Mouse (Mus musculus): ENCODE results near the gene Ubxn4.
"Not testable (repeated sequence)": the region's sequence is repeated elsewhere in the genome, so short reads cannot be mapped to it uniquely, and the experiment has no call there.

Ubxn4 gene

GRCm38 (mm10) chr1:128243627-128243995 is at the start of gene Ubxn4:
Ubxn4 (plus strand) TSS chr1:128243964.
- DNase-seq (ENCODE audit: low read depth in 1 of 2, low spot score in 2 of 2), result no peak

GRCm38 (mm10) chr1:128194011-128194410 is 49.8 kb upstream of the Ubxn4 start:
- no peak for DNase-seq (ENCODE audit: low read depth in 1 of 2, low spot score in 2 of 2)

DNA sequence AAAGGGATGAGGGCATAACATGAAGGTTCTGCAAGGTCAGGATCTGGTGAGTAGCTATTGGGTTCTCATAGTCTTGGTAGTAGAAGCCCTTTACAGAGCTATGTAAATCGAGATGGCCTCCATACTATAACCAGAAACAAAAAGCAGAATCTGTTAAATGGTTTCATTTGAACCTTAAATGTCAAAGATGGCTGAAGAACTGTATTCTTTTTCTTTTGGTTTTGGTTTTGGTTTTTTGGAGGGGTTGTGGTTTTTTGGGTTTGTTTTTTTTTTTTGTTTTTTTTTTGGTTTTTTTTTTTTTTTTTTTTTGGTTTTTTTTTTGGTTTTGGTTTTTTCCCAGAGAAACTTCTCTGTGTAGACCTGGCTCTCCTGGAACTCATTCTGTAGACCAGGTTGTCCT is 46.4 kb upstream of the Ubxn4 start:
- DNase-seq (ENCODE audit: low read depth in 1 of 2, low spot score in 2 of 2), result no peak

GRCm38 (mm10) chr1:128213261-128213660 is 30.5 kb upstream of the Ubxn4 start:
- no peak for DNase-seq (ENCODE audit: low read depth in 1 of 2, low spot score in 2 of 2)

DNA sequence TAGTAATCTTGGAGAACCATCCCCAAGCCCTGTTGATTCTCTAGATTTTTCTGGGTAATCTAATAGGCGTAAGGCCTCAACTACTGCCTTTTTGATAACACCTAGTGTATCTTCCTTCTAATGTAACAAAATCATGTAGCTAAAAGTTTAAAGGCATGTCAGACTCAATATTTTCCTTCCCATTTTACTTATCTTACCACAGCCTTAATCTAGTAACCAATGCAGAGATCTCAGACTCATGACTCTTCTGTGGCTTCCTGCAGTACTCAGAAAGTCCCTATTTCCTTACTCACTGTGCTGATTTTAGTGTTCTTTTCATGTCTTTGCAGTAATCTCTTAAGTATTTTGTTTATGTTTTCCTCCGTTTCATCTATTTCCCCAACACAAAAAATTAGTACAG is 21.9 kb upstream of the Ubxn4 start:
- no peak for DNase-seq (ENCODE audit: low read depth in 1 of 2, low spot score in 2 of 2)

DNA sequence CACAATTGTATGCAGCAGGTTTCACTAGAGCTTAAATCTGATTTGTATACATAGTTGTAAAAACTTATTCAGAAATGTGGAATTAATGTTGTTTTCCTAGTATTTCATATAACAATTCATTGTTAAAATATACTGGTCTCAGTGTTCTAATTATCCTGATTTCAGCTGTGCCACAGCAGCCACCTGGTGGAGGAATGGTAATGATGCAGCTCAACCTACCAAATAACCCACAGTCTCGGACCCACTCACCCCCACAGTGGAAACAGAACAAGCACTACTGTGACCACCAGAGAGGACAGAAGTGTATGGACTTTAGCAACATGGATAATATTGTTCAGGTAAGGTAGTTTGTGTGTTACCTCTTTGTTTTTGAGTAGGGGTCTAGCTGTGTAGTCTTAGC is 20.5 kb upstream of the Ubxn4 start:
- no peak for DNase-seq (ENCODE audit: low read depth in 1 of 2, low spot score in 2 of 2)

DNA sequence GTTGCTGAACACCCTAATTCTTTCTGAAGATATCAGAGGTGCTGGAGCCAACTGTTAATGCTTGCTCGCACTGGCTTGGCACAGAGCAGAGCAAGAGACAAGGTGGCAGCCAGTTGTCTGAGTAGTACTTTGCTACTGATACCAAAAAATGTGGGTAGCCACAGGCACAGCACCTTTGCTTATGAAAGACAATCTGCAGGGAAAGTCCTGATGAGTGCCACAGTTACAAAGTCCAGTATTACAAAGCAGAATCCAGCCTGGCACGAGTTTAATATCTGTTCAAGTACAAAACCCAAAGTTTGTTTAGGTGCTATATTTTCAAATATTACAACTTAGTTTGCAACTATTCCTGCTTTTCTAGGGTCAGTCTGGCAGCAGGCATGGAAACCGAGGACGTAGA is 8.6 kb upstream of the Ubxn4 start:
- no peak for DNase-seq (ENCODE audit: low read depth in 1 of 2, low spot score in 2 of 2)

GRCm38 (mm10) chr1:128243996-128244726 is 397 bp downstream of the Ubxn4 start:
- peak; percentile 93 for DNase-seq (ENCODE audit: low read depth in 1 of 2, low spot score in 2 of 2)

DNA sequence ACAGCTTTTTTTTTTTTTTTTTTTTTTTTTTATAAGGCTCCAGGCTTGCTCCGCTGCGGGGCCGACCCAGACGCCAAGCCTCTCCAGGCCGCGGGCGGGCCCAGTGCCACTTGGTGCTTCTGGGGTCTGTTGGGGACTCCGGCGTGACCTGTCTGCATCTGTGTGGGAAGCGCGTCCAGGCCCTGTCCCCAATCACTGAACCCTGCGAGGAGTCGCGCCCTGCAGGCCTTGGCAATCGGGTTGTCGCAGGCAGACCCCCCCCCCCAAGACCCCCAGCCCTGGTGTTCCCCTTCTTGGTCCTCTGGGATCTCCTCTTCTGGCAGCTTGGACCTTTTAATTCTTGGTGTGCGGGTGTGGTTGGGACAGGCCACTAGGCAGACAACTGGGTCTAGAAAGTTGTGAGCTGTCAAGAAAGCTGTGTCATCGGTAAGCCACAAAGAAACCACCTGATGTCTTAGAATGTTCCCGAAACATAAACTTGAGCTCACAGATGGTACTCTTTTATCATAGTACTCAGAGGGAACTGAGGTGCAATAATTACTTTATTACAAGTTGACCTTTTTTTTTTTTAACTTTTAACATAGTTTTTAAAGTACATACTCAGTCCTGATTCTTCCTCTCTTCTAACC is 1.1 kb downstream of the Ubxn4 start:
- peak; percentile 12 to 32 for DNase-seq (ENCODE audit: low read depth in 1 of 2, low spot score in 2 of 2)

GRCm38 (mm10) chr1:128267061-128267460 is 23.3 kb downstream of the Ubxn4 start:
- not testable (repeated sequence) for DNase-seq (ENCODE audit: low read depth in 1 of 2, low spot score in 2 of 2)

- DNase-seq (ENCODE audit: low read depth in 1 of 2, low spot score in 2 of 2), result no peak
Observed at GRCm38 (mm10) chr1:128270731-128271130, 27.0 kb downstream of the Ubxn4 start.

DNA sequence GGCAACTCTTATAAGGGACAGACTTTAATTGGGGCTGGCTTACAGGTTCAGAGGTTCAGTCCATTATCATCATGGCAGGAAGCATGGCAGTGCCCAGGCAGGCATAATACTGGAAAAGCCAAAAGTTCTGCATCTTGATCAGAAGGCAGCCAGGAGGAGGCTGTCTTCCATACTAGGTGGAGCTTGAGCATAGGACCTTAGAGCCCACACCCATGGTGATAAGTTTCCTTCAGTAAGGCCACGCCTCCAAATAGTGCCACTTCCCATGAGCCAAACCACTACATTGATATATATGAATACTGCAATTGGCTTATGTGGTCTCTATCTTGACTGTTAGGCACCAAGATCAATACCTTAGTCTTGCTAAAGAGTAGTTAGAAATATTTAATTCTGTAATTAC is 32.1 kb downstream of the Ubxn4 start:
- no peak for DNase-seq (ENCODE audit: low read depth in 1 of 2, low spot score in 2 of 2)

- no peak for DNase-seq (ENCODE audit: low read depth in 1 of 2, low spot score in 2 of 2)
Observed at GRCm38 (mm10) chr1:128278563-128278962, 34.8 kb downstream of the Ubxn4 start.

DNA sequence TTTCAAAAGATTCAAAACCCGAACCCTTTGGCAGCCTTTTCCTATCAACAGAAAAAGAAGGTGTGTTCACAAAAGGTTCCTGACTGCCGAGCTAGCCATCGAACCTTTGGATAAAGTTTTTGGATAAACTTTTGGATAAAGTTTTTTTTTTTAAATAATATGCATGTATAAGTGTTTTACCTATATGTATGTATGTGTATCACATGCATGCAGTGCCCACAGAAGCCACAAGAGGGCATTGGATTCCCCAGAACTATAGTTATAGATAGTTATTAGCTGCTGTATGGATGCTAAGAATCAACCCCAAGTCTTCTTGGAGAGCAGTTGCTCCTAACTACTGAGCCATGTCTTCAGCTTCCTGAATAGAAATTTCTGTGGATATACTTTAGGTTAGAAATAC is 38.0 kb downstream of the Ubxn4 start:
- no peak for DNase-seq (ENCODE audit: low read depth in 1 of 2, low spot score in 2 of 2)

- DNase-seq (ENCODE audit: low read depth in 1 of 2, low spot score in 2 of 2), result no peak
Observed at GRCm38 (mm10) chr1:128282924-128283323, 39.2 kb downstream of the Ubxn4 start.

- no peak for DNase-seq (ENCODE audit: low read depth in 1 of 2, low spot score in 2 of 2)
Observed at GRCm38 (mm10) chr1:128284157-128284690, 40.5 kb downstream of the Ubxn4 start.

DNA sequence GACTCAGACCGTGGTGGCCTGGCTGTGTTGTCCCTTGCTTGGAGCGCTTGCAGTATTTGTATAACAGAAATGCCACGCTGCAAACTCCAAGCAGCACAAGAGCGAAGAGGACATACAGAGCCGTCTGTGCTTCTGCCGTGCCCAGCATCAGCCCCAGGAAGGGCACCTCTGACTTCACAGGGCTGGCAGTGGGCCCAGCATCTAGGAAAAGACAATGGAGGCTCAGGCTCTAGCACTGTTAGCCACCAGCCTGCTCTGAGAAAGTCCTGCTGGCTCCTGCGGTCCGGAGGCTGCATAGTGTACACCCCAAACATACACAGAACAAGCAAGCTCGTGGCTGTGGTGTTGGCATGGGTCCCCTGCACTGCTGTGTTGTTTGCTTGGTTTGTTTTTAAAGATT is 41.4 kb downstream of the Ubxn4 start:
- DNase-seq (ENCODE audit: low read depth in 1 of 2, low spot score in 2 of 2), result no peak

GRCm38 (mm10) chr1:128290295-128290694 is 46.5 kb downstream of the Ubxn4 start:
- DNase-seq (ENCODE audit: low read depth in 1 of 2, low spot score in 2 of 2), result no peak

- DNase-seq (ENCODE audit: low read depth in 1 of 2, low spot score in 2 of 2), result no peak
Observed at GRCm38 (mm10) chr1:128293524-128293923, 49.8 kb downstream of the Ubxn4 start.

GRCm38 (mm10) chr1:128295296-128295695 is 51.5 kb downstream of the Ubxn4 start:
- no peak for DNase-seq (ENCODE audit: low read depth in 1 of 2, low spot score in 2 of 2)

GRCm38 (mm10) chr1:128295717-128296528 is 52.2 kb downstream of the Ubxn4 start:
- DNase-seq (ENCODE audit: low read depth in 1 of 2, low spot score in 2 of 2), result no peak

GRCm38 (mm10) chr1:128303900-128304299 is 60.1 kb downstream of the Ubxn4 start:
- no peak for DNase-seq (ENCODE audit: low read depth in 1 of 2, low spot score in 2 of 2)

All from monocyte, adult 2 months (primary cell).